Mouse (Mus musculus) midbrain, embryonic 15.5 days (tissue): ENCODE measurements around the gene Prcp. TPM values are rescaled to one million over a fixed set of nuclear protein-coding genes. Genes with fewer than 3 reads are reported as not detected.

Source experiments
- ATAC-seq: fragments of 200-750 bp; cut with Nextera tagmentation; replicated peaks from 2 replicates; pipeline ENCODE4 v1.8.0; 2017; ENCODE audit warnings: moderate TSS enrichment
- H3K27ac ChIP-seq: fragments of 300-500 bp; sonication (generic); 2 replicates; pipeline ENCODE4 v1.5.1; 2015; ENCODE audit warnings: mild to moderate bottlenecking, inconsistent platforms
- H3K27me3 ChIP-seq: fragments of 300-500 bp; sonication (generic); replicated peaks from 2 replicates; pipeline ENCODE4 v1.6.1; 2015; ENCODE audit warnings: inconsistent platforms
- H3K36me3 ChIP-seq: fragments of 300-500 bp; sonication (generic); replicated peaks from 2 replicates; pipeline ENCODE4 v1.6.1; 2015; ENCODE audit warnings: inconsistent platforms
- H3K4me1 ChIP-seq: fragments of 300-500 bp; sonication (generic); 2 replicates; pipeline ENCODE4 v1.6.1; 2015; ENCODE audit warnings: inconsistent platforms
- H3K4me2 ChIP-seq: fragments of 300-500 bp; sonication (generic); 2 replicates; pipeline ENCODE4 v1.6.1; 2015; ENCODE audit warnings: inconsistent platforms, mild to moderate bottlenecking, moderate library complexity
- H3K4me3 ChIP-seq: fragments of 300-500 bp; sonication (generic); 2 replicates; pipeline ENCODE4 v1.5.1; 2015; ENCODE audit warnings: mild to moderate bottlenecking, inconsistent platforms
- H3K9ac ChIP-seq: fragments of 300-500 bp; sonication (generic); 2 replicates; pipeline ENCODE4 v1.6.1; 2015; ENCODE audit warnings: mild to moderate bottlenecking, inconsistent platforms
- H3K9me3 ChIP-seq: fragments of 300-500 bp; sonication (generic); 2 replicates; pipeline ENCODE4 v1.6.1; 2016; ENCODE audit warnings: inconsistent platforms
- WGBS: fragments of 180-500 bp; shearing (Covaris S2); methylation state at CpG from one replicate; pipeline ENCODE4 v1.1.7; 2015; ENCODE audit warnings: mixed read lengths; 5-methylcytosine and 5-hydroxymethylcytosine counted together
- polyA plus RNA-seq: library from polyadenylated mRNA; unstranded; fragments of >200 nt; fragmentation: Nextera tagmentation; extraction: Ambion mirVana; gene quantifications from 2 replicates; pipeline ENCODE4 v1.2.1, GENCODE M21; 2015

Prcp gene
- 20.2 and 20.5 TPM in 2 replicates for polyA plus RNA-seq

DNA sequence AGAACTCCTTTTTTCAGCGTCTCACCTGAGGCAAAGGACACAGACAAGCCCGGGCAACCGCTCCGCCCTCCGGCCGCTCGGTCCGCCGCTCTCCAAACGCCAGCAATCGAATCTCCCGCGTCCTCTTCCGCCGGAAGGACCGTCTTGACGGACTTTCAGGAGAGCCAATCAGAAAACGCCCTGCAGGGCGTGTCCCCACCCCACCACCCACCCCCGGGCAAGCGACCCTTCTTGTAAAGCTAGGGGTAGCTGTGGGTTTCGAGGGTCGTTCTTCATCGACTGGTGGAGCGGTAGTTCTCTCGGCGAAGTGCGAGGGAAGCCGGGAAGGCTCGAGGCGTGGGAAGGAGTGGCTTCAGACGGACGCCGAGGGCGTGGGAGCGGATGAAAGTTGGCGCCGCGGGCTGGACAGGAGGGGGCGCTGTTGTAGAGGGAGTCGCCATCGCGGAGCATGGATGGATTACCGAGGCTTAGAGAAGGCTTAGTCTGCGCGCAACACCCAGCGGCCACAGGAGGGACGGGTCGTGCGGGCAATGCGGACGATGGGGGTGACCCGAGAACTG, at the start of gene Prcp, which contains the start of gene Ddias:
Gene Prcp, plus strand, starts transcription at position 355 of the 560 bp plus-strand sequence.
Gene Ddias, minus strand, starts transcription at position 132 of the 560 bp plus-strand sequence.
- ATAC-seq: peak; percentile 91
- Histone ChIP-seq H3K9me3 (no peaks in the 10 kb centered on the region), H3K4me2 (peak within 1 kb of the TSS; percentile 68), H3K27ac (peak within 1 kb of the TSS; percentile 99), H3K9ac (peak within 1 kb of the TSS; percentile 90), H3K36me3 (no peaks in the 10 kb centered on the region), H3K27me3 (no peaks in the 10 kb centered on the region), H3K4me1 (peaks cover 18% of the 10 kb centered on the region), H3K4me3 (peak within 1 kb of the TSS; percentile 79)
- under 1% methylated on average over 53 of the region's 53 CpGs for WGBS

GRCm38 (mm10) chr7:92826248-92826647, 48.0 kb upstream of the Prcp start:
- H3K9ac ChIP-seq: no peak overlapping the region
- no peak overlapping the region for H3K4me3 ChIP-seq
- H3K27me3 ChIP-seq: no peaks in the 10 kb centered on the region
- H3K4me1 ChIP-seq: peaks cover 5% of the 10 kb centered on the region; the same call in 1 of the 2 replicates
- 97% methylated on average over 3 of the region's 3 CpGs for WGBS
- H3K36me3 ChIP-seq: no peaks in the 10 kb centered on the region
- no peak overlapping the region for H3K4me2 ChIP-seq
- no peak overlapping the region for H3K27ac ChIP-seq
- no peak for ATAC-seq
- H3K9me3 ChIP-seq: no peaks in the 10 kb centered on the region

DNA sequence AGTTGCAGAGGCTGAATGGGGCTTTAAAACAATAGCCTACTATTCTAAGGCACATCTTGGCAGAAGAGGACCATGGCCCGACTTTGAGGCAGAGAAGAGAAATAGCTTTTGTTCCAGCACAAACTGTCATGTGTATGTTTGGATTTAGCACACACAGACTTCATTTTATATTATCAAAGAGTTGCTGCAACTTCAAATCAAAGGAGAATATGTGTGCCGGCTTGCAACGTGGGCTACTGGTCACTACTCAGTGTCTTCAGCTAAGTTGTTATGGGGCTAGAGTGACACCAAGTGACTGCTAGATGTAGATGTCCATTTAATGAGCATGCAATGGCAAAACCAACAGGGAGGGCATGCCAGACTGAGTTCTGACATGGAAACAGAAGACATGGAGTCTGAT, 46.3 kb upstream of the Prcp start:
- H3K27ac ChIP-seq: no peak overlapping the region
- H3K27me3 ChIP-seq: no peaks in the 10 kb centered on the region
- no peak overlapping the region for H3K4me3 ChIP-seq
- H3K9me3 ChIP-seq: no peaks in the 10 kb centered on the region
- no peak overlapping the region for H3K4me2 ChIP-seq
- 43% methylated on average over 3 of the region's 3 CpGs for WGBS
- no peak overlapping the region for H3K9ac ChIP-seq
- H3K36me3 ChIP-seq: no peaks in the 10 kb centered on the region
- 0 out of 2 replicates have a peak, but pooled peaks have one; percentile 48 for ATAC-seq
- H3K4me1 ChIP-seq: no peaks in the 10 kb centered on the region

DNA sequence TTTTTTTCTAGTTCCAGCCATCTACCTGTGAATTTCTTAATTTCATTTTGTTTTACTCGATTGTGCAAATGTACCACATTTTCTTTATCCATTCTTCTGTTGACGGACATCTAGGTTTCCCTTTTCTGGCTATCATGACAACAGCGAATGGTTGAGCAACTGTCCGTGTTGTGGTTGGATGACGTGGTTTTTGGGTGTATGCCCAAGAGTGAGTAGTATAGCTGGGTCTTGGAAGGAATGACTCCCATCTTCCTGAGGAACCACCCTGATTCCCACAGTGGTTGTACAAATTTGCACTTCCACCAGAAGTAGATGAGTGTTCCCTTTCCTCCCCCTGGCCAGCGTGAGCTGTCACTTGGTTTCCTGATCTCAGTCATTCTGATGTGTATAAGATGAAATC, 41.9 kb upstream of the Prcp start:
- ATAC-seq: no peak
- 95% methylated on average over 6 of the region's 6 CpGs for WGBS
- H3K9me3 ChIP-seq: no peaks in the 10 kb centered on the region
- no peak overlapping the region for H3K27ac ChIP-seq
- no peak overlapping the region for H3K4me3 ChIP-seq
- no peaks in the 10 kb centered on the region; the same call in 1 of the 2 replicates for H3K36me3 ChIP-seq
- H3K27me3 ChIP-seq: no peaks in the 10 kb centered on the region
- H3K4me2 ChIP-seq: no peak overlapping the region
- no peak overlapping the region for H3K9ac ChIP-seq
- no peaks in the 10 kb centered on the region for H3K4me1 ChIP-seq

DNA sequence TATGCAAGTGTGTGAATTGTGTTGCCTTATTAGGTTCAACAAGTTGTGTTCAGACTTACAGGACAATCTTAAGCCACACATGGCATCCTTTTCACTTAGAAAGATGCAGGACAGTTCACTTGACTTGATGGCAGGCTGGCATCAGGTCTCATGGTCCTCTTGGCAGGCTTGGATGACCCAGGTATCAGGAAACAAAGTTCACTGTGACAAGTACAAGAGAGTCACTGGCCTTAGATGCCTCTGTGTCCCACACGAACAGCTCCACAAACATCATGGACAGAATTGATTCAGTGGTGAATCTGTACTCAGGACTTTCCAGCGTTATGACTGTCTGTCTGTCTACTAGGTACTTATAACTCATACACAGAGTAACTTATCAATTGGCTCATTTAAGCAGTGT, 39.9 kb upstream of the Prcp start:
- Histone ChIP-seq H3K4me3 (no peak overlapping the region), H3K36me3 (no peaks in the 10 kb centered on the region; the same call in 1 of the 2 replicates), H3K4me1 (no peaks in the 10 kb centered on the region), H3K27me3 (no peaks in the 10 kb centered on the region), H3K4me2 (no peak overlapping the region), H3K9ac (no peak overlapping the region), H3K27ac (no peak overlapping the region), H3K9me3 (no peaks in the 10 kb centered on the region)
- no peak for ATAC-seq
- 93% methylated on average over 2 of the region's 2 CpGs for WGBS

- no peaks in the 10 kb centered on the region; the same call in 1 of the 2 replicates for H3K36me3 ChIP-seq
- no peak for ATAC-seq
- no peak overlapping the region for H3K9ac ChIP-seq
- WGBS: 84% methylated on average over 3 of the region's 3 CpGs
- H3K27me3 ChIP-seq: no peaks in the 10 kb centered on the region
- H3K4me1 ChIP-seq: no peaks in the 10 kb centered on the region
- H3K27ac ChIP-seq: no peak overlapping the region
- H3K4me2 ChIP-seq: no peak overlapping the region
- H3K4me3 ChIP-seq: no peak overlapping the region
- no peaks in the 10 kb centered on the region for H3K9me3 ChIP-seq
Measured at GRCm38 (mm10) chr7:92836447-92836846, 37.8 kb upstream of the Prcp start.

- Histone ChIP-seq H3K9ac (no peak overlapping the region), H3K27ac (no peak overlapping the region), H3K27me3 (no peaks in the 10 kb centered on the region), H3K9me3 (no peaks in the 10 kb centered on the region), H3K4me3 (no peak overlapping the region), H3K4me1 (no peaks in the 10 kb centered on the region), H3K36me3 (no peaks in the 10 kb centered on the region; the same call in 1 of the 2 replicates), H3K4me2 (no peak overlapping the region)
- WGBS: 91% methylated on average over 11 of the region's 11 CpGs
- no peak for ATAC-seq
Measured at GRCm38 (mm10) chr7:92837226-92837625, 37.0 kb upstream of the Prcp start.

DNA sequence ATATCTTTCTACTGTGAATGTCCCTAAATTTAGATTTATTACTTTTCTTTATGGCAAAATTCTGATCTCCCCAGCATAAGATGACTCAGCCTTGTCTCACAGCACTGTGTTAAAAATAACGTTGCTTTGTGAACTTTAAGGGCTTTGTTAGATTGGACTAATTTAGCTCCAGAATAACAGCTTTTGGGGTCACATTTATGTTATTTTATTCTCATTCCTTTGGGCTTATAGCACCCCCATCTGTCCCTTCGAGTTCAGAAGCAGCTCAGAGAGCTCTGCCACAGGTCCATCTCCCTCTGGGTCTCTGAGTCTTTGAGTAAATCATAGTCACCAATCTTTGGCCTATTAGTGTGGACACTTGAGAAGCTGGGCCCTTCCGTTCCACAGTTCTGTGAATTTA, 36.4 kb upstream of the Prcp start:
- no peak overlapping the region for H3K4me3 ChIP-seq
- WGBS: 72% methylated on average over 3 of the region's 3 CpGs
- no peaks in the 10 kb centered on the region for H3K9me3 ChIP-seq
- no peak overlapping the region for H3K9ac ChIP-seq
- H3K36me3 ChIP-seq: no peaks in the 10 kb centered on the region; the same call in 1 of the 2 replicates
- no peaks in the 10 kb centered on the region for H3K4me1 ChIP-seq
- no peak overlapping the region for H3K27ac ChIP-seq
- ATAC-seq: no peak
- H3K4me2 ChIP-seq: no peak overlapping the region
- no peaks in the 10 kb centered on the region for H3K27me3 ChIP-seq

- Histone ChIP-seq H3K4me2 (no peak overlapping the region), H3K4me1 (no peaks in the 10 kb centered on the region), H3K9ac (no peak overlapping the region), H3K27ac (no peak overlapping the region), H3K36me3 (no peaks in the 10 kb centered on the region), H3K9me3 (no peaks in the 10 kb centered on the region), H3K4me3 (no peak overlapping the region), H3K27me3 (no peaks in the 10 kb centered on the region)
- 83% methylated on average over 2 of the region's 2 CpGs for WGBS
- ATAC-seq: no peak
Measured at GRCm38 (mm10) chr7:92842254-92842653, 32.0 kb upstream of the Prcp start.

GRCm38 (mm10) chr7:92848246-92848645, 26.0 kb upstream of the Prcp start:
- H3K36me3 ChIP-seq: no peaks in the 10 kb centered on the region
- WGBS: 91% methylated on average over 3 of the region's 3 CpGs
- no peaks in the 10 kb centered on the region for H3K9me3 ChIP-seq
- no peak overlapping the region for H3K4me2 ChIP-seq
- no peak overlapping the region for H3K4me3 ChIP-seq
- no peak overlapping the region for H3K9ac ChIP-seq
- no peaks in the 10 kb centered on the region for H3K4me1 ChIP-seq
- no peak overlapping the region for H3K27ac ChIP-seq
- ATAC-seq: no peak
- no peaks in the 10 kb centered on the region for H3K27me3 ChIP-seq

- ATAC-seq: no peak
- H3K27me3 ChIP-seq: no peaks in the 10 kb centered on the region
- H3K9me3 ChIP-seq: no peaks in the 10 kb centered on the region
- no peak overlapping the region for H3K4me3 ChIP-seq
- H3K4me1 ChIP-seq: no peaks in the 10 kb centered on the region
- no peak overlapping the region for H3K27ac ChIP-seq
- WGBS: 22% methylated on average over 2 of the region's 2 CpGs
- no peak overlapping the region for H3K9ac ChIP-seq
- no peaks in the 10 kb centered on the region for H3K36me3 ChIP-seq
- no peak overlapping the region for H3K4me2 ChIP-seq
Measured at GRCm38 (mm10) chr7:92866526-92866925, 7.7 kb upstream of the Prcp start.

- Histone ChIP-seq H3K4me1 (peaks cover 8% of the 10 kb centered on the region), H3K27ac (no peak overlapping the region), H3K4me2 (no peak overlapping the region), H3K4me3 (no peak overlapping the region), H3K36me3 (no peaks in the 10 kb centered on the region), H3K27me3 (no peaks in the 10 kb centered on the region), H3K9me3 (no peaks in the 10 kb centered on the region), H3K9ac (no peak overlapping the region)
- WGBS: 73% methylated on average over 3 of the region's 3 CpGs
- ATAC-seq: no peak
Measured at GRCm38 (mm10) chr7:92870161-92870560, 4.1 kb upstream of the Prcp start.

- H3K27ac ChIP-seq: no peak overlapping the region
- WGBS: 93% methylated on average over 4 of the region's 4 CpGs
- no peak overlapping the region for H3K9ac ChIP-seq
- H3K9me3 ChIP-seq: no peaks in the 10 kb centered on the region
- no peak for ATAC-seq
- H3K4me2 ChIP-seq: no peak overlapping the region
- H3K4me3 ChIP-seq: no peak overlapping the region
- H3K27me3 ChIP-seq: no peaks in the 10 kb centered on the region
- no peaks in the 10 kb centered on the region for H3K36me3 ChIP-seq
- H3K4me1 ChIP-seq: peaks cover 18% of the 10 kb centered on the region
Measured at GRCm38 (mm10) chr7:92871596-92871995, 2.7 kb upstream of the Prcp start.
